ENCODE assay signal across 24 mouse cellular contexts in genomic region chr10:10787906-10788416, GRCm38 (mm10).
"Had no signal": no experiment of that assay in that cellular context is flagged by ENCODE, and none has a peak within 500 bp of the region (broad histone marks: within the 10 kb centered on the region; RNA-seq: fewer than 3 reads in every experiment).

No protein-coding gene starts in this region.

- ATAC-seq: forebrain, postnatal 0 days; hindbrain, postnatal 0 days; intestine, embryonic 16.5 days had no signal

- H3K27ac ChIP-seq: heart, adult 2 months; heart, embryonic 13.5 days; heart, embryonic 15.5 days; hindbrain, embryonic 13.5 days; hindbrain, embryonic 15.5 days; hindbrain, postnatal 0 days; limb, embryonic 12.5 days had no signal

- DNase-seq: forebrain, postnatal 0 days; gastrocnemius, postnatal 14 days; gastrocnemius, postnatal 36 days; heart, adult 11 months; heart, adult 2 months; heart, postnatal 14 days; heart, postnatal 36 days; kidney, adult 18-20 months; kidney, adult 8-10 months; kidney, postnatal 14 days; kidney, postnatal 36 days; layer of hippocampus, adult 9-11 months; layer of hippocampus, postnatal 36 days; left cerebral cortex, postnatal 4 days; liver had no signal

- H3K4me1 ChIP-seq: heart, embryonic 15.5 days; hindbrain, embryonic 13.5 days; hindbrain, embryonic 15.5 days had no signal

- H3K4me2 ChIP-seq: heart, embryonic 11.5 days; heart, embryonic 13.5 days; heart, embryonic 15.5 days; hindbrain, embryonic 13.5 days; hindbrain, embryonic 15.5 days; limb, embryonic 12.5 days; liver, embryonic 11.5 days had no signal

- H3K36me3 ChIP-seq: heart, embryonic 13.5 days; heart, embryonic 15.5 days; hindbrain, embryonic 13.5 days; hindbrain, embryonic 15.5 days; limb, embryonic 12.5 days had no signal

- H3K9ac ChIP-seq: forebrain, postnatal 0 days; heart, embryonic 13.5 days; heart, embryonic 15.5 days; hindbrain, embryonic 13.5 days; hindbrain, embryonic 15.5 days; limb, embryonic 12.5 days had no signal

- H3K27me3 ChIP-seq: heart, embryonic 13.5 days; heart, embryonic 15.5 days; hindbrain, embryonic 13.5 days; hindbrain, embryonic 15.5 days; limb, embryonic 12.5 days had no signal

- H3K4me3 ChIP-seq: heart, adult 2 months; heart, embryonic 13.5 days; heart, embryonic 15.5 days; hindbrain, embryonic 13.5 days; hindbrain, embryonic 15.5 days; limb, embryonic 12.5 days had no signal

- H3K9me3 ChIP-seq: heart, embryonic 13.5 days; heart, embryonic 15.5 days; hindbrain, embryonic 13.5 days; hindbrain, embryonic 15.5 days; limb, embryonic 12.5 days had no signal
